Mouse (Mus musculus) v-Abl transformed pro-B cells (cell line): Measurements from ENCODE around the gene Tnnc2.

Experiments
- in situ Hi-C, 2 experiments: fragments of 400-800 bp; cut with MboI; formaldehyde crosslinking; loops; one replicate each; pipeline ENCODE4 v1.15.1; 2025; ENCODE audit not compliant: unreplicated experiment in 2 of 2

The Tnnc2 gene

GRCm38 (mm10) chr2:164798554-164798953 lies 18.8 kb upstream of the Tnnc2 start:
- in situ Hi-C loops = loop anchor here (5.0 to 25.0 kb wide), 4 partner anchors 121 to 489 kb away; partner anchors contain the start of genes Slc35c2 (in 1 of the 2) and Wfdc11 (in 1 of the 2)

- in situ Hi-C loops = loop anchor here (5.0 to 25.0 kb wide), 4 partner anchors 119 to 491 kb away; partner anchors contain the start of genes Slc35c2 (in 1 of the 2) and Wfdc11 (in 1 of the 2)
These were observed 16.1 kb upstream of the Tnnc2 start for GRCm38 (mm10) chr2:164795868-164796267.

- in situ Hi-C loops = loop anchor here (5.0 to 25.0 kb wide), 4 partner anchors 119 to 493 kb away; partner anchors contain the start of genes Eppin (in 1 of the 2), Slc35c2 (in 1 of the 2) and Wfdc11 (in 1 of the 2)
These were observed 14.5 kb upstream of the Tnnc2 start for GRCm38 (mm10) chr2:164794293-164794692.

- in situ Hi-C loops = loop anchor here (5.0 to 25.0 kb wide), 4 partner anchors 119 to 494 kb away; partner anchors contain the start of genes Eppin (in 1 of the 2), Slc35c2 (in 1 of the 2) and Wfdc11 (in 1 of the 2)
These were observed 14.0 kb upstream of the Tnnc2 start for GRCm38 (mm10) chr2:164793772-164794171.

- in situ Hi-C loops = loop anchor here (5.0 to 25.0 kb wide), 4 partner anchors 118 to 494 kb away; partner anchors contain the start of genes Eppin (in 1 of the 2), Slc35c2 (in 1 of the 2) and Wfdc11 (in 1 of the 2)
These were observed 13.5 kb upstream of the Tnnc2 start for GRCm38 (mm10) chr2:164793236-164793635.

GRCm38 (mm10) chr2:164792400-164793190 lies 12.8 kb upstream of the Tnnc2 start:
- in situ Hi-C loops = loop anchor here (5.0 to 25.0 kb wide), 4 partner anchors 118 to 495 kb away; partner anchors contain the start of genes Eppin (in 1 of the 2), Slc35c2 (in 1 of the 2) and Wfdc11 (in 1 of the 2)

GRCm38 (mm10) chr2:164791841-164792261 lies 12.1 kb upstream of the Tnnc2 start:
- in situ Hi-C loops = loop anchor here (5.0 to 25.0 kb wide), 4 partner anchors 117 to 495 kb away; partner anchors contain the start of genes Eppin (in 1 of the 2), Slc35c2 (in 1 of the 2) and Wfdc11 (in 1 of the 2)

- in situ Hi-C loops = loop anchor here (5.0 to 25.0 kb wide), 4 partner anchors 116 to 497 kb away; partner anchors contain the start of genes Eppin (in 1 of the 2), Slc35c2 (in 1 of the 2) and Wfdc11 (in 1 of the 2)
These were observed 10.7 kb upstream of the Tnnc2 start for GRCm38 (mm10) chr2:164790451-164790850.

GRCm38 (mm10) chr2:164788411-164788810 lies 8.6 kb upstream of the Tnnc2 start:
- in situ Hi-C loops = loop anchor here in 1 of 2 experiments (25.0 kb wide), 1 partner anchor 499 kb away; the partner anchor contains the start of gene Slc35c2

- in situ Hi-C loops = loop anchor here in 1 of 2 experiments (25.0 kb wide), 1 partner anchor 500 kb away; the partner anchor contains the start of gene Slc35c2
These were observed 8.0 kb upstream of the Tnnc2 start for GRCm38 (mm10) chr2:164787779-164788178.

GRCm38 (mm10) chr2:164787032-164787431 lies 7.3 kb upstream of the Tnnc2 start:
- in situ Hi-C loops = loop anchor here in 1 of 2 experiments (25.0 kb wide), 1 partner anchor 500 kb away; the partner anchor contains the start of gene Slc35c2

GRCm38 (mm10) chr2:164786388-164786885 lies 6.7 kb upstream of the Tnnc2 start:
- in situ Hi-C loops = loop anchor here in 1 of 2 experiments (25.0 kb wide), 1 partner anchor 501 kb away; the partner anchor contains the start of gene Slc35c2

GRCm38 (mm10) chr2:164785481-164786387 lies 6.0 kb upstream of the Tnnc2 start, which contains the start of gene Snx21:
TSS of gene Snx21 (plus strand) at chr2:164785823.
- in situ Hi-C loops = loop anchor here in 1 of 2 experiments (25.0 kb wide), 1 partner anchor 502 kb away; the partner anchor contains the start of gene Slc35c2

GRCm38 (mm10) chr2:164784869-164785420 lies 5.2 kb upstream of the Tnnc2 start:
- in situ Hi-C loops = loop anchor here in 1 of 2 experiments (25.0 kb wide), 1 partner anchor 502 kb away; the partner anchor contains the start of gene Slc35c2

GRCm38 (mm10) chr2:164783926-164784581 lies 4.3 kb upstream of the Tnnc2 start:
- in situ Hi-C loops = loop anchor here in 1 of 2 experiments (25.0 kb wide), 1 partner anchor 503 kb away; the partner anchor contains the start of gene Slc35c2

- in situ Hi-C loops = loop anchor here in 1 of 2 experiments (25.0 kb wide), 1 partner anchor 505 kb away; the partner anchor contains the start of gene Slc35c2
These were observed 2.1 kb upstream of the Tnnc2 start for GRCm38 (mm10) chr2:164781876-164782275.

GRCm38 (mm10) chr2:164778809-164779208 lies 958 bp downstream of the Tnnc2 start:
- in situ Hi-C loops = loop anchor here in 1 of 2 experiments (25.0 kb wide), 1 partner anchor 508 kb away; the partner anchor contains the start of gene Slc35c2

GRCm38 (mm10) chr2:164778015-164778287 lies 1.8 kb downstream of the Tnnc2 start:
- in situ Hi-C loops = loop anchor here in 1 of 2 experiments (25.0 kb wide), 1 partner anchor 509 kb away; the partner anchor contains the start of gene Slc35c2
